Comparison of ENCODE assay signal across 19 mouse cellular contexts in genomic region chr2:175010022-175010421, GRCm38 (mm10). TPM values are rescaled to one million over a fixed set of nuclear protein-coding genes. Genes with fewer than 3 reads are reported as not detected.
"Had no signal": no experiment of that assay in that cellular context is flagged by ENCODE, and none has a peak within 500 bp of the region (broad histone marks: within the 10 kb centered on the region; RNA-seq: fewer than 3 reads in every experiment).

Gene Gm14444 (plus strand): TSS chr2:175010241.

RNA-seq across cellular contexts. Expression of gene Gm14444, which starts in this region (rescaled TPM):
- total RNA-seq: gastrocnemius, postnatal 14 days had no signal
- polyA plus RNA-seq: gonadal fat pad, adult 2 months; heart, embryonic 10.5 days; heart, embryonic 12.5 days; heart, embryonic 14.5 days; heart, embryonic 16.5 days; hindbrain, embryonic 10.5 days; hindbrain, embryonic 12.5 days; hindbrain, embryonic 14.5 days; inflammation-experienced regulatory T-cells, adult 6 months; intestine, embryonic 15.5 days; intestine, postnatal 0 days; kidney, embryonic 14.5 days; kidney, embryonic 16.5 days; limb, embryonic 10.5 days; limb, embryonic 12.5 days; liver, embryonic 11.5 days; liver, embryonic 13.5 days; liver, embryonic 15.5 days had no signal
